In genomic region chr3:90540904-90541303, GRCm38 (mm10) we compare ENCODE assay signal across 9 mouse cellular contexts. TPM values are rescaled to one million over a fixed set of nuclear protein-coding genes. Genes with fewer than 3 reads are reported as not detected.
DNase-seq lines count a peak whose midpoint lies in the region; ATAC-seq lines count a peak whose summit lies in the region.
"Had no signal": no experiment of that assay in that cellular context is flagged by ENCODE, and none has a peak within 500 bp of the region (broad histone marks: within the 10 kb centered on the region; RNA-seq: fewer than 3 reads in every experiment).

No protein-coding gene starts in this region.

- peaks cover 2% of the 10 kb centered on the region; the same call in 1 of the 2 replicates for H3K4me1 ChIP-seq in forebrain, embryonic 11.5 days (replicated peaks; ENCODE audit: control insufficient read depth, insufficient read depth, low read length)
- H3K4me1 ChIP-seq in hindbrain, embryonic 12.5 days: peaks cover 16% of the 10 kb centered on the region
- H3K4me1 ChIP-seq in midbrain, embryonic 13.5 days (replicated peaks): peaks cover 13% of the 10 kb centered on the region
- H3K4me1 ChIP-seq: liver, embryonic 13.5 days had no signal

- no peak overlapping the region for H3K27ac ChIP-seq in forebrain, embryonic 11.5 days (ENCODE audit: low read depth, low read length)
- peak overlapping the region; percentile 31; the same call in 1 of the 2 replicates for H3K27ac ChIP-seq in hindbrain, embryonic 12.5 days
- H3K27ac ChIP-seq in midbrain, embryonic 13.5 days: 0 out of 2 replicates have a peak overlapping the region, but pooled peaks have one; percentile 39
- H3K27ac ChIP-seq: liver, embryonic 13.5 days had no signal

- no peaks in the 10 kb centered on the region for H3K27me3 ChIP-seq in forebrain, embryonic 11.5 days (ENCODE audit: control insufficient read depth, insufficient read depth, low read length)
- no peaks in the 10 kb centered on the region for H3K27me3 ChIP-seq in hindbrain, embryonic 12.5 days
- H3K27me3 ChIP-seq in midbrain, embryonic 13.5 days: no peaks in the 10 kb centered on the region
- H3K27me3 ChIP-seq: liver, embryonic 13.5 days had no signal

- peak; percentile 52 for DNase-seq in adrenal gland, adult 2 months
- DNase-seq in adrenal gland, postnatal 4 days (ENCODE audit: low spot score in 2 of 2): no peak
- DNase-seq in forebrain, embryonic 11.5 days (ENCODE audit: low spot score): peak; percentile 49
- peak; percentile 15 for DNase-seq in layer of hippocampus, adult 9-10 months (ENCODE audit: low spot score)
- no peak for DNase-seq in yolk sac, embryonic 10.5 days (ENCODE audit: low spot score)
- DNase-seq in frontal cortex, postnatal 25 days (ENCODE audit: low spot score in 2 of 2): no peak
- DNase-seq: liver, embryonic 13.5 days had no signal

- ATAC-seq in forebrain, embryonic 11.5 days (replicated peaks; ENCODE audit: low FRiP score): peak; percentile 52; the same call in 1 of the 2 replicates
- ATAC-seq in hindbrain, embryonic 12.5 days (ENCODE audit: low FRiP score): peak; percentile 71
- peak; percentile 76 for ATAC-seq in midbrain, embryonic 13.5 days

- H3K36me3 ChIP-seq in forebrain, embryonic 11.5 days (ENCODE audit: control insufficient read depth, insufficient read depth, low read length): no peaks in the 10 kb centered on the region
- no peaks in the 10 kb centered on the region for H3K36me3 ChIP-seq in hindbrain, embryonic 12.5 days
- H3K36me3 ChIP-seq in midbrain, embryonic 13.5 days: no peaks in the 10 kb centered on the region
- H3K36me3 ChIP-seq: liver, embryonic 13.5 days had no signal

- no peak overlapping the region for H3K9ac ChIP-seq in forebrain, embryonic 11.5 days (ENCODE audit: low read length)
- 0 out of 2 replicates have a peak overlapping the region, but pooled peaks have one; percentile 10 for H3K9ac ChIP-seq in hindbrain, embryonic 12.5 days
- H3K9ac ChIP-seq in midbrain, embryonic 13.5 days (replicated peaks): peak overlapping the region; percentile 11; the same call in 1 of the 2 replicates
- H3K9ac ChIP-seq: liver, embryonic 13.5 days had no signal

- H3K9me3 ChIP-seq in forebrain, embryonic 11.5 days (ENCODE audit: control insufficient read depth, low read length): no peaks in the 10 kb centered on the region
- H3K9me3 ChIP-seq in hindbrain, embryonic 12.5 days (replicated peaks): no peaks in the 10 kb centered on the region
- no peaks in the 10 kb centered on the region for H3K9me3 ChIP-seq in midbrain, embryonic 13.5 days
- H3K9me3 ChIP-seq: liver, embryonic 13.5 days had no signal

- 47% methylated on average over 4 of the region's 4 CpGs for WGBS in forebrain, embryonic 11.5 days
- WGBS in hindbrain, embryonic 12.5 days: 42% methylated on average over 4 of the region's 4 CpGs
- WGBS in midbrain, embryonic 13.5 days: 16% methylated on average over 4 of the region's 4 CpGs

- H3K4me3 ChIP-seq in forebrain, embryonic 11.5 days (ENCODE audit: low read depth, low read length): no peak overlapping the region
- no peak overlapping the region for H3K4me3 ChIP-seq in hindbrain, embryonic 12.5 days
- H3K4me3 ChIP-seq in midbrain, embryonic 13.5 days (replicated peaks): no peak overlapping the region
- H3K4me3 ChIP-seq: liver, embryonic 13.5 days had no signal

- H3K4me2 ChIP-seq in forebrain, embryonic 11.5 days (ENCODE audit: low read depth, low read length, severe bottlenecking): no peak overlapping the region
- H3K4me2 ChIP-seq in hindbrain, embryonic 12.5 days (replicated peaks): 0 out of 2 replicates have a peak overlapping the region, but pooled peaks have one; percentile 16
- peak overlapping the region; percentile 20 for H3K4me2 ChIP-seq in midbrain, embryonic 13.5 days (replicated peaks)
- H3K4me2 ChIP-seq: liver, embryonic 13.5 days had no signal

RNA-seq across cellular contexts. Expression of gene S100a16, which starts 3.9 kb away (rescaled TPM):
- total RNA-seq in adrenal gland, adult 2 months (2021): 10 to 100 TPM; 63.5 to 70.4 TPM
- 84.6 and 86.1 TPM in 2 replicates for polyA plus RNA-seq in adrenal gland, adult 2 months (2012; rRNA removed)
- 10 to 100 TPM; 68.4 to 74.4 TPM for total RNA-seq in adrenal gland, postnatal 4 days (2021)
- 28.8 and 30.8 TPM in 2 replicates for polyA plus RNA-seq in forebrain, embryonic 11.5 days (2014; fragmentation: Nextera tagmentation; extraction: Ambion mirVana)
- 40.0 and 45.8 TPM in 2 replicates for polyA plus RNA-seq in hindbrain, embryonic 12.5 days (2016; fragmentation: Nextera tagmentation; extraction: Ambion mirVana)
- polyA plus RNA-seq in midbrain, embryonic 13.5 days (2015; fragmentation: Nextera tagmentation; extraction: Ambion mirVana): 33.7 and 39.5 TPM in 2 replicates

RNA-seq across cellular contexts. Expression of gene S100a14, which starts 14.2 kb away (rescaled TPM):
- under 1 TPM in 1 of 2 experiments, not detected in 1; 0.31 TPM for total RNA-seq in adrenal gland, adult 2 months (2021)
- polyA plus RNA-seq in adrenal gland, adult 2 months (2012; rRNA removed): not detected in 2 replicates
- 1 to 10 TPM in 1 of 2 experiments, under 1 TPM in 1; 0.54 to 1.2 TPM for total RNA-seq in adrenal gland, postnatal 4 days (2021)
- polyA plus RNA-seq in forebrain, embryonic 11.5 days (2014; fragmentation: Nextera tagmentation; extraction: Ambion mirVana): not detected in 2 replicates
- 0.66 TPM in 1 of 2 replicates, not detected in the other for polyA plus RNA-seq in hindbrain, embryonic 12.5 days (2016; fragmentation: Nextera tagmentation; extraction: Ambion mirVana)
- not detected in 2 replicates for polyA plus RNA-seq in midbrain, embryonic 13.5 days (2015; fragmentation: Nextera tagmentation; extraction: Ambion mirVana)
- polyA plus RNA-seq: liver, embryonic 13.5 days had no signal

RNA-seq across cellular contexts. Expression of gene S100a3, which starts 19.5 kb away (rescaled TPM):
- total RNA-seq in adrenal gland, adult 2 months (2021): under 1 TPM in 1 of 2 experiments, not detected in 1; 0.66 TPM
- polyA plus RNA-seq in adrenal gland, adult 2 months (2012; rRNA removed): 0.46 TPM in 1 of 2 replicates, not detected in the other
- not detected for total RNA-seq in adrenal gland, postnatal 4 days (2021)
- not detected in 2 replicates for polyA plus RNA-seq in forebrain, embryonic 11.5 days (2014; fragmentation: Nextera tagmentation; extraction: Ambion mirVana)
- 0.59 and 0.63 TPM in 2 replicates for polyA plus RNA-seq in hindbrain, embryonic 12.5 days (2016; fragmentation: Nextera tagmentation; extraction: Ambion mirVana)
- not detected in 2 replicates for polyA plus RNA-seq in midbrain, embryonic 13.5 days (2015; fragmentation: Nextera tagmentation; extraction: Ambion mirVana)
- polyA plus RNA-seq: liver, embryonic 13.5 days had no signal

RNA-seq across cellular contexts. Expression of gene S100a13, which starts 26.7 kb away (rescaled TPM):
- total RNA-seq in adrenal gland, adult 2 months (2021): 10 to 100 TPM; 28.5 to 51.2 TPM
- 19.7 and 26.7 TPM in 2 replicates for polyA plus RNA-seq in adrenal gland, adult 2 months (2012; rRNA removed)
- 10 to 100 TPM; 23.9 to 24.7 TPM for total RNA-seq in adrenal gland, postnatal 4 days (2021)
- polyA plus RNA-seq in forebrain, embryonic 11.5 days (2014; fragmentation: Nextera tagmentation; extraction: Ambion mirVana): 10.3 and 12.0 TPM in 2 replicates
- polyA plus RNA-seq in hindbrain, embryonic 12.5 days (2016; fragmentation: Nextera tagmentation; extraction: Ambion mirVana): 15.3 and 16.4 TPM in 2 replicates
- polyA plus RNA-seq in midbrain, embryonic 13.5 days (2015; fragmentation: Nextera tagmentation; extraction: Ambion mirVana): 7.7 and 9.9 TPM in 2 replicates

RNA-seq across cellular contexts. Expression of gene S100a1, which starts 26.7 kb away (rescaled TPM):
- total RNA-seq in adrenal gland, adult 2 months (2021): 100 to 1,000 TPM; 199 to 282 TPM
- polyA plus RNA-seq in adrenal gland, adult 2 months (2012; rRNA removed): 81.4 and 98.2 TPM in 2 replicates
- 10 to 100 TPM; 67.1 TPM for total RNA-seq in adrenal gland, postnatal 4 days (2021)
- 5.6 and 6.5 TPM in 2 replicates for polyA plus RNA-seq in forebrain, embryonic 11.5 days (2014; fragmentation: Nextera tagmentation; extraction: Ambion mirVana)
- 5.8 and 13.4 TPM in 2 replicates for polyA plus RNA-seq in hindbrain, embryonic 12.5 days (2016; fragmentation: Nextera tagmentation; extraction: Ambion mirVana)
- polyA plus RNA-seq in midbrain, embryonic 13.5 days (2015; fragmentation: Nextera tagmentation; extraction: Ambion mirVana): 4.7 and 6.9 TPM in 2 replicates

Comparison
In these comparisons a context has a peak if more than half of its experiments do, and no peak if none do; other contexts are left out.
1. DNase-seq: peak in adrenal gland, adult 2 months (single experiment), forebrain, embryonic 11.5 days (single experiment) and layer of hippocampus, adult 9-10 months (single experiment); none in adrenal gland, postnatal 4 days (0 of 2), yolk sac, embryonic 10.5 days (single experiment) and frontal cortex, postnatal 25 days (0 of 2).
2. Peak in every context shown above with its lines, with median percentiles within 50 percentile points of each other: ATAC-seq.